Mouse (Mus musculus): Measurements from ENCODE around the gene Usp2. TPM values are rescaled to one million over a fixed set of nuclear protein-coding genes. Genes with fewer than 3 reads are reported as not detected.

The Usp2 gene
- polyA plus RNA-seq, 1 experiment from 2014 or later: 1.8 TPM

GRCm38 (mm10) chr9:44115599-44115998 is 48.8 kb downstream of the Usp2 start:
- Histone ChIP-seq H3K4me2 (no peak overlapping the region), H3K36me3 (peaks cover 3% of the 10 kb centered on the region), H3K27ac (0 out of 2 replicates have a peak overlapping the region, but pooled peaks have one; percentile 19), H3K9me3 (replicated peaks) (no peaks in the 10 kb centered on the region), H3K4me3 (replicated peaks) (no peak overlapping the region), H3K9ac (no peak overlapping the region), H3K4me1 (replicated peaks) (peaks cover 25% of the 10 kb centered on the region), H3K27me3 (no peaks in the 10 kb centered on the region)
- DNase-seq (no peak), ATAC-seq (ENCODE audit: low read depth) (no peak)
- WGBS (ENCODE audit: insufficient replicate concordance): 80% methylated on average over 9 of the region's 9 CpGs

DNA sequence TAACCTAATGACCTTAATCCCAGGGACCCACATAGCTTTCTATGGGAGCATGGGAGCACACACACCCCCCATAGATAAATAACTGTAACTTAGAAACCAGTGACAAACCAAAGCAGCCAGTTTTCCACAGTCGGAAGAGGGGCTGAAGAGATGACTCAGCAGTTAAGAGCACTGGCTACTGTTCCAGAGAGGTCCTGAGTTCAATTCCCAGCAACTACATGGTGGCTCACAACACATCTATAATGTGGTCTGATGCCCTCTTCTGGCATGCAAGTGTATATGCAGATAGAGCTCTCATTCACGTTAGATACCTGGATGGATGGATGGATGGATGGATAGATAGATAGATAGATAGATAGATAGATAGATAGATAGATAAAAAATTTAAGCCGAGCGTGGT is 49.4 kb downstream of the Usp2 start:
- Histone ChIP-seq H3K4me2 (no peak overlapping the region), H3K27ac (no peak overlapping the region), H3K27me3 (no peaks in the 10 kb centered on the region), H3K4me1 (replicated peaks) (peaks cover 21% of the 10 kb centered on the region), H3K9me3 (replicated peaks) (no peaks in the 10 kb centered on the region), H3K4me3 (replicated peaks) (no peak overlapping the region), H3K36me3 (no peaks in the 10 kb centered on the region), H3K9ac (no peak overlapping the region)
- 61% methylated on average over 4 of the region's 4 CpGs for WGBS (ENCODE audit: insufficient replicate concordance)
- DNase-seq (no peak), ATAC-seq (ENCODE audit: low read depth) (no peak)

GRCm38 (mm10) chr9:44119011-44119410 is 52.2 kb downstream of the Usp2 start:
- H3K9ac ChIP-seq: no peak overlapping the region
- no peak for DNase-seq
- H3K27me3 ChIP-seq: no peaks in the 10 kb centered on the region
- H3K36me3 ChIP-seq: no peaks in the 10 kb centered on the region
- no peak for ATAC-seq (ENCODE audit: low read depth)
- WGBS (ENCODE audit: insufficient replicate concordance): 43% methylated on average over 5 of the region's 5 CpGs
- H3K4me3 ChIP-seq (replicated peaks): no peak overlapping the region
- no peak overlapping the region for H3K4me2 ChIP-seq
- H3K27ac ChIP-seq: no peak overlapping the region
- H3K4me1 ChIP-seq (replicated peaks): peaks cover 9% of the 10 kb centered on the region
- no peaks in the 10 kb centered on the region for H3K9me3 ChIP-seq (replicated peaks)

GRCm38 (mm10) chr9:44119948-44120465 is 53.2 kb downstream of the Usp2 start:
- no peaks in the 10 kb centered on the region for H3K36me3 ChIP-seq
- no peak overlapping the region for H3K27ac ChIP-seq
- no peak overlapping the region for H3K4me2 ChIP-seq
- H3K9me3 ChIP-seq (replicated peaks): no peaks in the 10 kb centered on the region
- H3K4me3 ChIP-seq (replicated peaks): no peak overlapping the region
- H3K4me1 ChIP-seq (replicated peaks): no peaks in the 10 kb centered on the region
- H3K9ac ChIP-seq: no peak overlapping the region
- no peaks in the 10 kb centered on the region for H3K27me3 ChIP-seq
- WGBS (ENCODE audit: insufficient replicate concordance): 60% methylated on average over 8 of the region's 8 CpGs
- no peak for ATAC-seq (ENCODE audit: low read depth)
- no peak for DNase-seq

DNA sequence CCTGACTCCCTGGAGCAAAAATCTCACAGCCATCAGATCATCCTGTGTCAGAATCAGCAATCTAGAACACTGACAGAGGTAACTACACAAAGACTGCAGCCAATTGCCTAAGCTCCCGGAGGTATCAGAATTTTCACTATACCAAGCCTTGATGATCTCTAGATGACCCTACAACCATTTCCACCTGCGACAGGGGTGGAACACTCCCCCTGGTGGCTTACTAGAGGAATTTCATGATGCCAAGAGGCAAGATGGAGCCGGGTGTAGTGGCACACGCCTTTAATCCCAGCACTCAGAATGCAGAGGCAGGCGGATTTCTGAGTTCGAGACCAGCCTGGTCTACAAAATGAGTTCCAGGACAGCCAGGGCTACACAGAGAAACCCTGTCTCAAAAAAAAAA is 57.5 kb downstream of the Usp2 start:
- Histone ChIP-seq H3K9me3 (replicated peaks) (no peaks in the 10 kb centered on the region), H3K4me1 (replicated peaks) (peaks cover 7% of the 10 kb centered on the region), H3K36me3 (no peaks in the 10 kb centered on the region), H3K4me2 (no peak overlapping the region), H3K27me3 (peaks cover 16% of the 10 kb centered on the region), H3K9ac (no peak overlapping the region), H3K4me3 (replicated peaks) (no peak overlapping the region), H3K27ac (no peak overlapping the region)
- 54% methylated on average over 6 of the region's 6 CpGs for WGBS (ENCODE audit: insufficient replicate concordance)
- DNase-seq: no peak
- ATAC-seq (ENCODE audit: low read depth): no peak

DNA sequence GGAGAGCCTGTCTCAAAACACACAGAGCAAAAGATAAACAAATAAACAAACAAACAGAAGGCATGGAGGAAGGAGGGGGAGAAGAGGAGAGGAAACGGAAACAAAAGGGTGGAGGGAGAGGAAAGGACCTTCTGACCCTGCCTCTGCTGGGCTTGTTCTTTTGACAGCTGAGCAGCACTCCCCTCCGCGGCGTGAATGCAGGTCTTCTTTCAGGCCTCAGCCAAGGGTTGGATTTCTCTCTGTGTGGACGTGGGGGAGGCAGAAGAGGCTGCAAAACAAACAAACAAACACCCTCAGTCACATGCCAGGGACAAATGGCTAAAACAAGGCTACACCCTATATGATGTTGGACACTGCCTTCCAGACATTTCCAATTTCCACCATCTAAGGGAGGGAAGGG is 58.2 kb downstream of the Usp2 start:
- Histone ChIP-seq H3K27me3 (peaks cover 24% of the 10 kb centered on the region), H3K27ac (no peak overlapping the region), H3K36me3 (no peaks in the 10 kb centered on the region), H3K4me1 (replicated peaks) (peaks cover 14% of the 10 kb centered on the region), H3K9me3 (replicated peaks) (no peaks in the 10 kb centered on the region), H3K9ac (no peak overlapping the region), H3K4me2 (no peak overlapping the region), H3K4me3 (replicated peaks) (no peak overlapping the region)
- ATAC-seq (ENCODE audit: low read depth): no peak
- no peak for DNase-seq
- 64% methylated on average over 5 of the region's 5 CpGs for WGBS (ENCODE audit: insufficient replicate concordance)

- no peak overlapping the region for H3K9ac ChIP-seq
- WGBS (ENCODE audit: insufficient replicate concordance): 30% methylated on average over 18 of the region's 18 CpGs
- no peak overlapping the region for H3K4me3 ChIP-seq (replicated peaks)
- ATAC-seq (ENCODE audit: low read depth) (no peak), DNase-seq (no peak)
- H3K4me2 ChIP-seq: peak overlapping the region; percentile 43
- H3K27ac ChIP-seq: no peak overlapping the region
- peaks cover 31% of the 10 kb centered on the region for H3K27me3 ChIP-seq
- peaks cover 21% of the 10 kb centered on the region for H3K4me1 ChIP-seq (replicated peaks)
- H3K9me3 ChIP-seq (replicated peaks): no peaks in the 10 kb centered on the region
- no peaks in the 10 kb centered on the region for H3K36me3 ChIP-seq
These were observed 59.0 kb downstream of the Usp2 start for GRCm38 (mm10) chr9:44125546-44126428.

GRCm38 (mm10) chr9:44126746-44127145 is 59.9 kb downstream of the Usp2 start:
- no peaks in the 10 kb centered on the region for H3K36me3 ChIP-seq
- no peak for DNase-seq
- ATAC-seq (ENCODE audit: low read depth): no peak
- peaks cover 28% of the 10 kb centered on the region for H3K4me1 ChIP-seq (replicated peaks)
- H3K27me3 ChIP-seq: peaks cover 41% of the 10 kb centered on the region
- WGBS (ENCODE audit: insufficient replicate concordance): 56% methylated on average over 3 of the region's 3 CpGs
- H3K4me2 ChIP-seq: no peak overlapping the region
- H3K4me3 ChIP-seq (replicated peaks): no peak overlapping the region
- no peak overlapping the region for H3K27ac ChIP-seq
- H3K9me3 ChIP-seq (replicated peaks): no peaks in the 10 kb centered on the region
- H3K9ac ChIP-seq: no peak overlapping the region

DNA sequence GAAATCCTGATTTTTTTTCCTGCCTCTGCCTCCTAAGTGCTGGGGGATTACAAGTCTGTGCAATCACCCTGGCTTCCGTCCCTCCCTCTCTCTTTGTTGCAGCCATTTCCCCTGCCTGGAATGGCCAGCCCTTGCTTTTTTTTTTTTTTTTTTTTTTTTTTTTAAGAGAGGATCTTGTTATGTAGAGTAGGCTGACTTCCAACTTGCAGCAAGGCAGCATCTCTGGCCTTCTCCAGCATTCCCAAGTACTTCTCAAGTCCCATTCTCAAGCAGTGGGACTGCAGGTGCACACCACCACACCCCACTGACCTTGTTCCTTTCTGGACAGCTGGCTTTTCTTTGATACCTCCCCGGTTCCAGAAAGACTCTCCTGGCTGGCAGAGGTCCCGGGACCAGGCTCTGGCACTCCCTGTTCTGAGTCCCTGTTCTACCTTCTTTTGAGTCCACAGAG is 60.6 kb downstream of the Usp2 start:
- Histone ChIP-seq H3K9ac (no peak overlapping the region), H3K4me3 (replicated peaks) (no peak overlapping the region), H3K4me1 (replicated peaks) (peaks cover 28% of the 10 kb centered on the region), H3K27me3 (peaks cover 47% of the 10 kb centered on the region), H3K27ac (no peak overlapping the region), H3K9me3 (replicated peaks) (no peaks in the 10 kb centered on the region), H3K36me3 (no peaks in the 10 kb centered on the region), H3K4me2 (no peak overlapping the region)
- 58% methylated on average over 3 of the region's 3 CpGs for WGBS (ENCODE audit: insufficient replicate concordance)
- no peak for ATAC-seq (ENCODE audit: low read depth)
- no peak for DNase-seq

- H3K4me1 ChIP-seq (replicated peaks): peaks cover 37% of the 10 kb centered on the region
- no peak for DNase-seq
- H3K27me3 ChIP-seq: peaks cover 70% of the 10 kb centered on the region
- no peaks in the 10 kb centered on the region for H3K9me3 ChIP-seq (replicated peaks)
- peak; percentile 29 for ATAC-seq (ENCODE audit: low read depth)
- WGBS (ENCODE audit: insufficient replicate concordance): 9% methylated on average over 9 of the region's 9 CpGs
- H3K27ac ChIP-seq: peak overlapping the region; percentile 31
- peak overlapping the region; percentile 51 for H3K9ac ChIP-seq
- H3K4me2 ChIP-seq: peak overlapping the region; percentile 64
- H3K4me3 ChIP-seq (replicated peaks): peak overlapping the region; percentile 35
- no peaks in the 10 kb centered on the region for H3K36me3 ChIP-seq
These were observed 62.8 kb downstream of the Usp2 start for GRCm38 (mm10) chr9:44129633-44130032.

- Histone ChIP-seq H3K36me3 (no peaks in the 10 kb centered on the region), H3K9me3 (replicated peaks) (no peaks in the 10 kb centered on the region), H3K4me2 (peak overlapping the region; percentile 64), H3K9ac (peak overlapping the region; percentile 51), H3K27me3 (peaks cover 74% of the 10 kb centered on the region), H3K4me3 (replicated peaks) (peak overlapping the region; percentile 35), H3K4me1 (replicated peaks) (peaks cover 41% of the 10 kb centered on the region), H3K27ac (peak overlapping the region; percentile 66)
- WGBS (ENCODE audit: insufficient replicate concordance): under 1% methylated on average over 27 of the region's 27 CpGs
- DNase-seq (no peak), ATAC-seq (ENCODE audit: low read depth) (peak; percentile 47)
These were observed 63.2 kb downstream of the Usp2 start for GRCm38 (mm10) chr9:44130034-44130433.
